Mouse (Mus musculus): ENCODE data around the gene Slc39a2.

- TF ChIP-seq CTCF (IDR thresholded peaks at IDR 0.05; ENCODE audit: low read depth) (no peak), EP300 (IDR thresholded peaks at IDR 0.05; ENCODE audit: low read depth) (no peak)
Measured at GRCm38 (mm10) chr14:51916539-51916938, 23.9 kb downstream of the Slc39a2 start.

Measured in heart, postnatal 0 days (tissue).